Mouse (Mus musculus) yolk sac, embryonic 10.5 days (tissue): ENCODE results near the gene Gmnn.

ENCODE experiments used
- DNase-seq: peaks from one replicate; pipeline ENCODE4 v3.0.0-alpha.2; 2017; ENCODE audit warnings: low spot score

The Gmnn gene

GRCm38 (mm10) chr13:24702128-24702527 is 59.6 kb downstream of the Gmnn start:
- DNase-seq, result no peak
